In genomic region chr11:78168541-78169468, GRCm38 (mm10) we compare ENCODE assay signal across 9 mouse cellular contexts. TPM values are rescaled to one million over a fixed set of nuclear protein-coding genes. Genes with fewer than 3 reads are reported as not detected.
DNase-seq lines count a peak whose midpoint lies in the region; ATAC-seq lines count a peak whose summit lies in the region.
"Had no signal": no experiment of that assay in that cellular context is flagged by ENCODE, and none has a peak within 500 bp of the region (broad histone marks: within the 10 kb centered on the region; RNA-seq: fewer than 3 reads in every experiment).

No protein-coding gene starts in this region.

- 61% methylated on average over 19 of the region's 19 CpGs for WGBS in heart, embryonic 14.5 days
- WGBS in liver, embryonic 16.5 days (ENCODE audit: insufficient replicate concordance), result 14% methylated on average over 19 of the region's 19 CpGs
- WGBS in stomach, embryonic 16.5 days, result 43% methylated on average over 19 of the region's 19 CpGs
- 58% methylated on average over 19 of the region's 19 CpGs for WGBS in midbrain, embryonic 11.5 days
- 65% methylated on average over 19 of the region's 19 CpGs for WGBS in hindbrain, embryonic 13.5 days

- no peaks in the 10 kb centered on the region for H3K36me3 ChIP-seq in heart, embryonic 14.5 days (ENCODE audit: control insufficient read depth, insufficient read depth, low read length)
- H3K36me3 ChIP-seq in liver, embryonic 16.5 days (ENCODE audit: control insufficient read depth, insufficient read depth), result no peaks in the 10 kb centered on the region
- no peaks in the 10 kb centered on the region for H3K36me3 ChIP-seq in stomach, embryonic 16.5 days (ENCODE audit: control insufficient read depth, insufficient read depth, low read length)
- H3K36me3 ChIP-seq in midbrain, embryonic 11.5 days (ENCODE audit: control insufficient read depth, insufficient read depth, low read length), result no peaks in the 10 kb centered on the region
- H3K36me3 ChIP-seq in hindbrain, embryonic 13.5 days, result 0 out of 2 replicates have a peak, but pooled peaks cover 3% of the 10 kb centered on the region
- H3K36me3 ChIP-seq: hindbrain, embryonic 15.5 days had no signal

- no peak overlapping the region for H3K4me3 ChIP-seq in heart, embryonic 14.5 days (ENCODE audit: control insufficient read depth in 1 of 2, insufficient read depth in 1 of 2, low read depth in 1 of 2, low read length in 2 of 2)
- peak overlapping the region; percentile 60 for H3K4me3 ChIP-seq in liver, embryonic 16.5 days (ENCODE audit: low read depth, low read length)
- H3K4me3 ChIP-seq in stomach, embryonic 16.5 days (replicated peaks; ENCODE audit: low read length), result peak overlapping the region; percentile 20
- no peak overlapping the region for H3K4me3 ChIP-seq in midbrain, embryonic 11.5 days (ENCODE audit: low read depth, low read length)
- no peak overlapping the region for H3K4me3 ChIP-seq in hindbrain, embryonic 13.5 days
- H3K4me3 ChIP-seq: hindbrain, embryonic 15.5 days had no signal

- no peak overlapping the region; the same call in 1 of the 2 replicates for H3K9ac ChIP-seq in heart, embryonic 14.5 days (ENCODE audit: low read length)
- peak overlapping the region; percentile 60 for H3K9ac ChIP-seq in liver, embryonic 16.5 days (ENCODE audit: low read depth, low read length)
- H3K9ac ChIP-seq in stomach, embryonic 16.5 days (ENCODE audit: low read length), result no peak overlapping the region
- no peak overlapping the region for H3K9ac ChIP-seq in midbrain, embryonic 11.5 days (ENCODE audit: low read length)
- H3K9ac ChIP-seq in hindbrain, embryonic 13.5 days, result no peak overlapping the region
- H3K9ac ChIP-seq: hindbrain, embryonic 15.5 days had no signal

- H3K9me3 ChIP-seq in heart, embryonic 14.5 days (ENCODE audit: control insufficient read depth, low read length), result no peaks in the 10 kb centered on the region
- no peaks in the 10 kb centered on the region for H3K9me3 ChIP-seq in liver, embryonic 16.5 days (replicated peaks; ENCODE audit: control insufficient read depth, low read length)
- no peaks in the 10 kb centered on the region for H3K9me3 ChIP-seq in stomach, embryonic 16.5 days (replicated peaks; ENCODE audit: control insufficient read depth, low read length)
- H3K9me3 ChIP-seq in midbrain, embryonic 11.5 days (ENCODE audit: control insufficient read depth, low read length), result no peaks in the 10 kb centered on the region
- no peaks in the 10 kb centered on the region for H3K9me3 ChIP-seq in hindbrain, embryonic 13.5 days
- H3K9me3 ChIP-seq: hindbrain, embryonic 15.5 days had no signal

- H3K27ac ChIP-seq in heart, embryonic 14.5 days (replicated peaks in 1 of 2; ENCODE audit: control insufficient read depth in 1 of 2, insufficient read depth in 1 of 2, low read depth in 2 of 2, low read length in 2 of 2), result no peak overlapping the region
- H3K27ac ChIP-seq in liver, embryonic 16.5 days (ENCODE audit: low read length), result peak overlapping the region; percentile 91
- H3K27ac ChIP-seq in stomach, embryonic 16.5 days (ENCODE audit: low read length), result peak overlapping the region; percentile 36
- no peak overlapping the region for H3K27ac ChIP-seq in midbrain, embryonic 11.5 days (ENCODE audit: low read depth, low read length)
- no peak overlapping the region for H3K27ac ChIP-seq in hindbrain, embryonic 13.5 days
- H3K27ac ChIP-seq: hindbrain, embryonic 15.5 days had no signal

- DNase-seq in heart, adult 18-20 months, result no peak
- peak; percentile 71 for DNase-seq in c-Kit-positive CD71-positive TER-119-negative erythroid progenitor cells, embryonic 14.5 days (ENCODE audit: low read depth)
- DNase-seq in midbrain, embryonic 11.5 days (ENCODE audit: low spot score, missing footprints), result no peak
- no peak for DNase-seq in MN1 (ENCODE audit: low spot score)

- 0 out of 2 replicates have a peak overlapping the region, but pooled peaks have one; percentile 2 for H3K4me2 ChIP-seq in heart, embryonic 14.5 days (ENCODE audit: low read length)
- H3K4me2 ChIP-seq in liver, embryonic 16.5 days (ENCODE audit: low read depth, low read length), result peak overlapping the region; percentile 88
- H3K4me2 ChIP-seq in stomach, embryonic 16.5 days (ENCODE audit: low read depth, low read length), result peak overlapping the region; percentile 44
- H3K4me2 ChIP-seq in midbrain, embryonic 11.5 days, result no peak overlapping the region
- no peak overlapping the region for H3K4me2 ChIP-seq in hindbrain, embryonic 13.5 days
- H3K4me2 ChIP-seq: hindbrain, embryonic 15.5 days had no signal

- no peaks in the 10 kb centered on the region for H3K27me3 ChIP-seq in heart, embryonic 14.5 days (ENCODE audit: control insufficient read depth, insufficient read depth, low read length)
- H3K27me3 ChIP-seq in liver, embryonic 16.5 days (ENCODE audit: control insufficient read depth, insufficient read depth, low read depth, low read length), result no peaks in the 10 kb centered on the region
- H3K27me3 ChIP-seq in stomach, embryonic 16.5 days (ENCODE audit: control insufficient read depth, insufficient read depth, low read length), result no peaks in the 10 kb centered on the region
- H3K27me3 ChIP-seq in midbrain, embryonic 11.5 days (ENCODE audit: control insufficient read depth, insufficient read depth, low read length), result no peaks in the 10 kb centered on the region
- H3K27me3 ChIP-seq in hindbrain, embryonic 13.5 days, result 0 out of 2 replicates have a peak, but pooled peaks cover 4% of the 10 kb centered on the region
- H3K27me3 ChIP-seq: hindbrain, embryonic 15.5 days had no signal

- no peak for ATAC-seq in heart, embryonic 14.5 days (ENCODE audit: insufficient number of reproducible peaks, insufficient read depth, low FRiP score, low read depth)
- ATAC-seq in liver, embryonic 16.5 days (ENCODE audit: low read depth), result peak; percentile 60
- ATAC-seq in stomach, embryonic 16.5 days (ENCODE audit: insufficient read depth, low FRiP score), result no peak
- ATAC-seq in midbrain, embryonic 11.5 days (ENCODE audit: low FRiP score), result no peak
- no peak for ATAC-seq in hindbrain, embryonic 13.5 days (ENCODE audit: low FRiP score)

- peaks cover 10 to 11% of the 10 kb centered on the region in 2 experiments; a peak in 3 of 4 replicates for H3K4me1 ChIP-seq in heart, embryonic 14.5 days (ENCODE audit: control insufficient read depth in 2 of 2, insufficient read depth in 2 of 2, low read length in 2 of 2)
- H3K4me1 ChIP-seq in liver, embryonic 16.5 days (ENCODE audit: control insufficient read depth, low read depth, low read length), result peaks cover 72% of the 10 kb centered on the region
- peaks cover 17% of the 10 kb centered on the region for H3K4me1 ChIP-seq in stomach, embryonic 16.5 days (ENCODE audit: control insufficient read depth, insufficient read depth, low read length)
- peaks cover 8% of the 10 kb centered on the region for H3K4me1 ChIP-seq in midbrain, embryonic 11.5 days (ENCODE audit: control insufficient read depth, insufficient read depth, low read length)
- H3K4me1 ChIP-seq in hindbrain, embryonic 13.5 days (replicated peaks), result peaks cover 14% of the 10 kb centered on the region

RNA-seq across cellular contexts. Expression of gene Traf4, which starts 3.4 kb away (rescaled TPM):
- polyA plus RNA-seq in heart, embryonic 14.5 days (2014; fragmentation: Nextera tagmentation; extraction: Ambion mirVana), result 18.5 and 25.6 TPM in 2 replicates
- 1 to 10 TPM; 3.2 to 4.6 TPM for total RNA-seq in heart, adult 18-20 months (2021)
- 25.4 and 28.6 TPM in 2 replicates for polyA plus RNA-seq in liver, embryonic 16.5 days (2015; fragmentation: Nextera tagmentation; extraction: Ambion mirVana)
- polyA plus RNA-seq in stomach, embryonic 16.5 days (2015; fragmentation: Nextera tagmentation; extraction: Ambion mirVana), result 50.9 and 55.1 TPM in 2 replicates
- 72.0 and 79.7 TPM in 2 replicates for polyA plus RNA-seq in midbrain, embryonic 11.5 days (2014; fragmentation: Nextera tagmentation; extraction: Ambion mirVana)
- 125 and 127 TPM in 2 replicates for polyA plus RNA-seq in hindbrain, embryonic 13.5 days (2015; fragmentation: Nextera tagmentation; extraction: Ambion mirVana)

RNA-seq across cellular contexts. Expression of gene Nek8, which starts 7.7 kb away (rescaled TPM):
- polyA plus RNA-seq in heart, embryonic 14.5 days (2014; fragmentation: Nextera tagmentation; extraction: Ambion mirVana), result 11.5 and 12.4 TPM in 2 replicates
- 1 to 10 TPM; 1.7 to 2.6 TPM for total RNA-seq in heart, adult 18-20 months (2021)
- polyA plus RNA-seq in liver, embryonic 16.5 days (2015; fragmentation: Nextera tagmentation; extraction: Ambion mirVana), result 10.2 and 10.4 TPM in 2 replicates
- 16.7 and 19.0 TPM in 2 replicates for polyA plus RNA-seq in stomach, embryonic 16.5 days (2015; fragmentation: Nextera tagmentation; extraction: Ambion mirVana)
- 6.4 and 7.1 TPM in 2 replicates for polyA plus RNA-seq in midbrain, embryonic 11.5 days (2014; fragmentation: Nextera tagmentation; extraction: Ambion mirVana)
- 6.6 and 6.7 TPM in 2 replicates for polyA plus RNA-seq in hindbrain, embryonic 13.5 days (2015; fragmentation: Nextera tagmentation; extraction: Ambion mirVana)

RNA-seq across cellular contexts. Expression of gene Tlcd1, which starts 7.7 kb away (rescaled TPM):
- polyA plus RNA-seq in heart, embryonic 14.5 days (2014; fragmentation: Nextera tagmentation; extraction: Ambion mirVana), result 14.7 and 16.1 TPM in 2 replicates
- total RNA-seq in heart, adult 18-20 months (2021), result 10 to 100 TPM in 1 of 2 experiments, 1 to 10 TPM in 1; 3.2 to 10.6 TPM
- 39.9 and 40.3 TPM in 2 replicates for polyA plus RNA-seq in liver, embryonic 16.5 days (2015; fragmentation: Nextera tagmentation; extraction: Ambion mirVana)
- 32.5 and 32.8 TPM in 2 replicates for polyA plus RNA-seq in stomach, embryonic 16.5 days (2015; fragmentation: Nextera tagmentation; extraction: Ambion mirVana)
- 7.9 and 8.5 TPM in 2 replicates for polyA plus RNA-seq in midbrain, embryonic 11.5 days (2014; fragmentation: Nextera tagmentation; extraction: Ambion mirVana)
- 7.0 and 8.3 TPM in 2 replicates for polyA plus RNA-seq in hindbrain, embryonic 13.5 days (2015; fragmentation: Nextera tagmentation; extraction: Ambion mirVana)

RNA-seq across cellular contexts. Expression of gene Rpl23a, which starts 14.6 kb away (rescaled TPM):
- polyA plus RNA-seq in heart, embryonic 14.5 days (2014; fragmentation: Nextera tagmentation; extraction: Ambion mirVana), result 968 and 1,084 TPM in 2 replicates
- total RNA-seq in heart, adult 18-20 months (2021), result 100 to 1,000 TPM; 866 to 935 TPM
- polyA plus RNA-seq in liver, embryonic 16.5 days (2015; fragmentation: Nextera tagmentation; extraction: Ambion mirVana), result 609 and 714 TPM in 2 replicates
- 1,025 and 1,263 TPM in 2 replicates for polyA plus RNA-seq in stomach, embryonic 16.5 days (2015; fragmentation: Nextera tagmentation; extraction: Ambion mirVana)
- 1,223 and 1,245 TPM in 2 replicates for polyA plus RNA-seq in midbrain, embryonic 11.5 days (2014; fragmentation: Nextera tagmentation; extraction: Ambion mirVana)
- polyA plus RNA-seq in hindbrain, embryonic 13.5 days (2015; fragmentation: Nextera tagmentation; extraction: Ambion mirVana), result 913 and 965 TPM in 2 replicates

RNA-seq across cellular contexts. Expression of gene Rab34, which starts 19.4 kb away (rescaled TPM):
- 57.1 and 61.8 TPM in 2 replicates for polyA plus RNA-seq in heart, embryonic 14.5 days (2014; fragmentation: Nextera tagmentation; extraction: Ambion mirVana)
- 10 to 100 TPM in 1 of 2 experiments, 1 to 10 TPM in 1; 6.4 to 11.4 TPM for total RNA-seq in heart, adult 18-20 months (2021)
- 11.8 and 16.2 TPM in 2 replicates for polyA plus RNA-seq in liver, embryonic 16.5 days (2015; fragmentation: Nextera tagmentation; extraction: Ambion mirVana)
- 88.3 and 90.9 TPM in 2 replicates for polyA plus RNA-seq in stomach, embryonic 16.5 days (2015; fragmentation: Nextera tagmentation; extraction: Ambion mirVana)
- polyA plus RNA-seq in midbrain, embryonic 11.5 days (2014; fragmentation: Nextera tagmentation; extraction: Ambion mirVana), result 54.7 and 55.1 TPM in 2 replicates
- 53.2 TPM in 2 replicates for polyA plus RNA-seq in hindbrain, embryonic 13.5 days (2015; fragmentation: Nextera tagmentation; extraction: Ambion mirVana)

Comparison
In these comparisons a context has a peak if more than half of its experiments do, and no peak if none do; other contexts are left out.
1. H3K27ac ChIP-seq: peak in liver, embryonic 16.5 days (single experiment) and stomach, embryonic 16.5 days (single experiment); none in heart, embryonic 14.5 days (0 of 2), midbrain, embryonic 11.5 days (single experiment) and hindbrain, embryonic 13.5 days (single experiment).
2. H3K4me2 ChIP-seq: peak in heart, embryonic 14.5 days (single experiment), liver, embryonic 16.5 days (single experiment) and stomach, embryonic 16.5 days (single experiment); none in midbrain, embryonic 11.5 days (single experiment) and hindbrain, embryonic 13.5 days (single experiment).
3. H3K4me3 ChIP-seq: peak in liver, embryonic 16.5 days (single experiment) and stomach, embryonic 16.5 days (single experiment); none in heart, embryonic 14.5 days (0 of 2), midbrain, embryonic 11.5 days (single experiment) and hindbrain, embryonic 13.5 days (single experiment).